Mouse (Mus musculus): ENCODE data around the gene Gm21767.
"Not testable (repeated sequence)": the region's sequence is repeated elsewhere in the genome, so short reads cannot be mapped to it uniquely, and the experiment has no call there.

Gm21767 gene

DNA sequence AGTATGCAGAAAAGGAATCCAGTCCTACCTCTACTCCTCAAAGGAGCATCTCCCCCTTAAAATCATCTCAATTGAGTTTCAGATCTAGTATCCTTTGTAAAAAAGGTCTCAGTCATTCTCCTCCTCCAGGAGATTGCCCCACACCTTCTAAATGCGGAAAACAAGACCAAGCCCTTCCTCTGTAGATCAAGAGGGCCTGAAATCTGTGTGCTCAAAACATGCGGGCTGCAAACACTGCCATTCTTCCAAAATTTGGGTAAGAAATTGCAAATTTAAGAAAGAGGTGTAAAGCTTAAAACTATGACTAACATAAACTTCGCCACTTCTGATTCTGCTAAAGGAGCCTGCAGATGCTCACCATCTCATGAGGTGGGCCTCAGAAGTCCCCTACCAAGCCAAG lies at the start of gene Gm21767:
Gene Gm21767 (plus strand): TSS at position 301 of the 400 bp plus-strand sequence.
- not testable (repeated sequence) for DNase-seq (ENCODE audit: low spot score in 2 of 2)
